Mouse (Mus musculus): ENCODE results near the gene Il10. TPM values are rescaled to one million over a fixed set of nuclear protein-coding genes. Genes with fewer than 3 reads are reported as not detected.

The Il10 gene
- polyA plus RNA-seq, 1 experiment from 2014 or later = not detected

DNA sequence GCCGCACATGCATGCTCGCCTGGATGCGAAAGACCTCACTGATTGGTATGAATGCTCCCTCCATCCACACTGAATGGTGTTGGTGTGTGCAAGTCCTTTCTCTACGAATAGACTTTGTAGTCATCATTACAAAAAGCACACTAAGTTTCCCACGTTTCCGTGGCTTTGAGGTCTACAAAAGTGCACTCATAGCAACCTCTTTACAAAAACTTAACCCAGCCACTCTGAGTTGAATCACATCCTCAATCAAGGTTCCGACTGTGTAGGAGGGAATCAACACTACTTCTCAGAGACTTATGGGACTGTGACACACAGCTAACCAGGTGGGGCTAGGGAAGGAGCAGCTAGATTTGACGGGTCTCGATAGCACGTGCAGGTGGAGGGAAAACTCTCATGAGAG lies 23.3 kb upstream of the Il10 start:
- DNase-seq (no peak), ATAC-seq (ENCODE audit: low FRiP score, low TSS enrichment) (no peak)
- H3K4me1 ChIP-seq (ENCODE audit: control insufficient read depth, insufficient read depth, low read length) = no peaks in the 10 kb centered on the region
- no peak overlapping the region for H3K9ac ChIP-seq (replicated peaks; ENCODE audit: low read length)
- H3K36me3 ChIP-seq (ENCODE audit: control insufficient read depth, insufficient read depth, low read length) = no peaks in the 10 kb centered on the region
- no peaks in the 10 kb centered on the region for H3K9me3 ChIP-seq (ENCODE audit: control insufficient read depth, low read length)
- H3K4me3 ChIP-seq (replicated peaks; ENCODE audit: low read depth, low read length) = no peak overlapping the region
- no peak overlapping the region for H3K27ac ChIP-seq (replicated peaks; ENCODE audit: low read depth, low read length)
- H3K4me2 ChIP-seq (ENCODE audit: low read length) = no peak overlapping the region
- no peaks in the 10 kb centered on the region for H3K27me3 ChIP-seq (ENCODE audit: control insufficient read depth, insufficient read depth, low read length)
- WGBS = 95% methylated on average over 10 of the region's 10 CpGs

DNA sequence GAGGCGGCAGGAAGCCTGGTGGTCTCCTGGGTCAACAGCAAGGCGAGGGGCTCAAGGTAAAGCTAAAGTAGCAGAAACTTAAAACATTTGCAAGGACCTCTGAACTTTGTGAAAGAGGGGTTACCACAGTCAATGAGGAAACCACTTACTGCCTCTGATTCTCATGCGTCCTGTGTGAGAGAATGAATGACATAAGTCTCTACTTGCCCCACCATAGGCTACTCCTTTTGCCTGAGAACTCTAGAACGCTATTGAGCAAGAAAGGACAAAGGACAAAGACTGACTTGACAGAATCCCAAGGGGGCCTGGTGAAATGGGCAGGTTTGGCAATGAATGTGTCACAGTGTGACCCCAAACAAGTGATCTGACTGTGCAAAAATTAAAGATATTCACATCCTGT lies 22.2 kb upstream of the Il10 start:
- WGBS = 84% methylated on average over 4 of the region's 4 CpGs
- no peaks in the 10 kb centered on the region for H3K4me1 ChIP-seq (ENCODE audit: control insufficient read depth, insufficient read depth, low read length)
- no peaks in the 10 kb centered on the region for H3K27me3 ChIP-seq (ENCODE audit: control insufficient read depth, insufficient read depth, low read length)
- H3K4me3 ChIP-seq (replicated peaks; ENCODE audit: low read depth, low read length) = no peak overlapping the region
- ATAC-seq (ENCODE audit: low FRiP score, low TSS enrichment) (no peak), DNase-seq (no peak)
- H3K27ac ChIP-seq (replicated peaks; ENCODE audit: low read depth, low read length) = no peak overlapping the region
- no peak overlapping the region for H3K9ac ChIP-seq (replicated peaks; ENCODE audit: low read length)
- H3K4me2 ChIP-seq (ENCODE audit: low read length) = no peak overlapping the region
- no peaks in the 10 kb centered on the region for H3K9me3 ChIP-seq (ENCODE audit: control insufficient read depth, low read length)
- H3K36me3 ChIP-seq (ENCODE audit: control insufficient read depth, insufficient read depth, low read length) = no peaks in the 10 kb centered on the region

DNA sequence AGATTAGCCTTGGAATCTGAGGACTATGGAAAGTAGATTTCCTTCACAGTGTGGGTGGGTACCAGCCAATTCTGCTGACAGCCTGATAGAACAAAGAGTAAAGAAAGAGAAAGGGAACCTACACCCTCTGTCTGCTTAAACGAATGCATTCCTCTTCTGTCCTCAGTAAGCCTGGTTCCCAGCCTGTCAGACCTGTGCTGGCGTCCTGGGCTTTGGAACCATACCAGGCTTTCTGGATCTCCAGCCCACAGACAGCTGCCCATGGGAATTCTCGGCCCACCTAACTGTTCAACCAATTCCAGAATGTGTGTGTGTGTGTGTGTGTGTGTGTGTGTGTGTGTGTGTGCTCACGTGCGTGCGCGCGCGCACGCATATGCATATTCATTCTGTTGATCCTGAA lies 21.3 kb upstream of the Il10 start:
- no peak overlapping the region for H3K4me2 ChIP-seq (ENCODE audit: low read length)
- H3K4me3 ChIP-seq (replicated peaks; ENCODE audit: low read depth, low read length) = no peak overlapping the region
- no peak overlapping the region for H3K27ac ChIP-seq (replicated peaks; ENCODE audit: low read depth, low read length)
- whole genome bisulfite sequencing = 94% methylated on average over 10 of the region's 10 CpGs
- no peaks in the 10 kb centered on the region for H3K27me3 ChIP-seq (ENCODE audit: control insufficient read depth, insufficient read depth, low read length)
- no peaks in the 10 kb centered on the region for H3K9me3 ChIP-seq (ENCODE audit: control insufficient read depth, low read length)
- H3K36me3 ChIP-seq (ENCODE audit: control insufficient read depth, insufficient read depth, low read length) = no peaks in the 10 kb centered on the region
- ATAC-seq (ENCODE audit: low FRiP score, low TSS enrichment) (no peak), DNase-seq (no peak)
- H3K4me1 ChIP-seq (ENCODE audit: control insufficient read depth, insufficient read depth, low read length) = no peaks in the 10 kb centered on the region
- no peak overlapping the region for H3K9ac ChIP-seq (replicated peaks; ENCODE audit: low read length)

DNA sequence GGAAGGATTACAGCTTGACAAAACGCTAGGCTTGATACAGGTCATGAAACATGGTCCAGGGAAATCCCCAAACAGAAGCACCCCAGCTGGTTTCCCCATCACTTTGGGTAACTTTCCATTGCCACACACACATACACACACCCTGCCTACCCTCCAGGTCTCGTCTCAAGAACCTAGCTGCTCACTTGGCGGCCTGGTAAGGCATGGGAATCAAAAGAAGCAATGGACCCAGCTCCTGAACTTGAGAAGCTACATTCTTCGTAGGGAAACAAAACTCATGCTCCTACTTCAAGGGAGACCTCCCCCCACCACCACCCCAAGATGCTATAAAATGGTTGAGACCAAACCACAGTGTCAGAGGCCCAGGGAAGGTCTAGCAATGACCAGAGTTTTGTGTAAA lies 19.9 kb upstream of the Il10 start:
- no peaks in the 10 kb centered on the region for H3K9me3 ChIP-seq (ENCODE audit: control insufficient read depth, low read length)
- H3K4me2 ChIP-seq (ENCODE audit: low read length) = no peak overlapping the region
- no peak for DNase-seq
- no peak overlapping the region for H3K9ac ChIP-seq (replicated peaks; ENCODE audit: low read length)
- H3K4me3 ChIP-seq (replicated peaks; ENCODE audit: low read depth, low read length) = no peak overlapping the region
- no peaks in the 10 kb centered on the region for H3K4me1 ChIP-seq (ENCODE audit: control insufficient read depth, insufficient read depth, low read length)
- no peak overlapping the region for H3K27ac ChIP-seq (replicated peaks; ENCODE audit: low read depth, low read length)
- WGBS = 87% methylated on average over 4 of the region's 4 CpGs
- no peaks in the 10 kb centered on the region for H3K27me3 ChIP-seq (ENCODE audit: control insufficient read depth, insufficient read depth, low read length)
- ATAC-seq (ENCODE audit: low FRiP score, low TSS enrichment) = no peak
- H3K36me3 ChIP-seq (ENCODE audit: control insufficient read depth, insufficient read depth, low read length) = no peaks in the 10 kb centered on the region

DNA sequence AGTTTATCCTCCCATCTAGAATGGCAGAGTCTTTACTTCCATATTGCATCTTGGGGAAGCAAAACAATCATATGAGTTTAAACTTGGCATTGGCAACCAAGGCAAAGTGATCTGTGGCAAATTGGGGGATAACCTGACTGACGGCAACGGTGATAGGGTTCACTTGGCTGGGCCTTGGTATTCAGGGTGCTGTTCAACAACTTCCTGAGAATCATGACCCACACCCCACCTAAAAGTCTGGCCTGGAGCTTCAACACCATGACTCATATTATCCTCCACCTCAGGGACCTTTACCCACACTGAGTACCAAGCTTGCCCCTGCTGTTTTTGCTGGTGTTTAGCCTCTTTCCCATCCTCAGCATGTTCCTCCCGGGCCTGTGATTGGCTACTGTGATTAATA lies 19.3 kb upstream of the Il10 start:
- Histone ChIP-seq H3K36me3 (ENCODE audit: control insufficient read depth, insufficient read depth, low read length) (no peaks in the 10 kb centered on the region), H3K4me2 (ENCODE audit: low read length) (no peak overlapping the region), H3K4me3 (replicated peaks; ENCODE audit: low read depth, low read length) (no peak overlapping the region), H3K9me3 (ENCODE audit: control insufficient read depth, low read length) (no peaks in the 10 kb centered on the region), H3K4me1 (ENCODE audit: control insufficient read depth, insufficient read depth, low read length) (no peaks in the 10 kb centered on the region), H3K27me3 (ENCODE audit: control insufficient read depth, insufficient read depth, low read length) (no peaks in the 10 kb centered on the region), H3K27ac (replicated peaks; ENCODE audit: low read depth, low read length) (no peak overlapping the region), H3K9ac (replicated peaks; ENCODE audit: low read length) (no peak overlapping the region)
- 86% methylated on average over 3 of the region's 3 CpGs for WGBS
- DNase-seq (no peak), ATAC-seq (ENCODE audit: low FRiP score, low TSS enrichment) (no peak)

DNA sequence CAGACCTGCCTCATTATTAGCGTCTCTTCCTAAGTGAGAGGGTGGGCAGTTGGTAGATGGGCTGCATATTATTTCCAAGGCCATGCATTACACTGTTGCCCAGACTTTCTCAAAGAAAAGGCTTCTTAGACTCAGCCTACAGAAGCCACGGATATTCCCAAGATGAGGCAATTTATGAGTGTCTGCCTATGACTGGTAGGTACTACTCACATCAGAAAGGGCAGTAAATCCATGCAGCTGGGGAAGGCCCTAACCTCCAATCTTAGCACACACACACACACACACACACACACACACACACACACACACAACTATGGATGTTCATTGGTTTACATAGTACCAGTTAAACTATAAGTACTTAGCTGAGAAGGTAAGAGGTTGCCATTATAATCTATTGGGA lies 17.1 kb upstream of the Il10 start:
- no peaks in the 10 kb centered on the region for H3K4me1 ChIP-seq (ENCODE audit: control insufficient read depth, insufficient read depth, low read length)
- 94% methylated on average over 2 of the region's 2 CpGs for WGBS
- H3K27me3 ChIP-seq (ENCODE audit: control insufficient read depth, insufficient read depth, low read length) = no peaks in the 10 kb centered on the region
- DNase-seq (no peak), ATAC-seq (ENCODE audit: low FRiP score, low TSS enrichment) (no peak)
- no peak overlapping the region for H3K9ac ChIP-seq (replicated peaks; ENCODE audit: low read length)
- no peak overlapping the region for H3K27ac ChIP-seq (replicated peaks; ENCODE audit: low read depth, low read length)
- H3K36me3 ChIP-seq (ENCODE audit: control insufficient read depth, insufficient read depth, low read length) = no peaks in the 10 kb centered on the region
- no peak overlapping the region for H3K4me2 ChIP-seq (ENCODE audit: low read length)
- H3K4me3 ChIP-seq (replicated peaks; ENCODE audit: low read depth, low read length) = no peak overlapping the region
- no peaks in the 10 kb centered on the region for H3K9me3 ChIP-seq (ENCODE audit: control insufficient read depth, low read length)

DNA sequence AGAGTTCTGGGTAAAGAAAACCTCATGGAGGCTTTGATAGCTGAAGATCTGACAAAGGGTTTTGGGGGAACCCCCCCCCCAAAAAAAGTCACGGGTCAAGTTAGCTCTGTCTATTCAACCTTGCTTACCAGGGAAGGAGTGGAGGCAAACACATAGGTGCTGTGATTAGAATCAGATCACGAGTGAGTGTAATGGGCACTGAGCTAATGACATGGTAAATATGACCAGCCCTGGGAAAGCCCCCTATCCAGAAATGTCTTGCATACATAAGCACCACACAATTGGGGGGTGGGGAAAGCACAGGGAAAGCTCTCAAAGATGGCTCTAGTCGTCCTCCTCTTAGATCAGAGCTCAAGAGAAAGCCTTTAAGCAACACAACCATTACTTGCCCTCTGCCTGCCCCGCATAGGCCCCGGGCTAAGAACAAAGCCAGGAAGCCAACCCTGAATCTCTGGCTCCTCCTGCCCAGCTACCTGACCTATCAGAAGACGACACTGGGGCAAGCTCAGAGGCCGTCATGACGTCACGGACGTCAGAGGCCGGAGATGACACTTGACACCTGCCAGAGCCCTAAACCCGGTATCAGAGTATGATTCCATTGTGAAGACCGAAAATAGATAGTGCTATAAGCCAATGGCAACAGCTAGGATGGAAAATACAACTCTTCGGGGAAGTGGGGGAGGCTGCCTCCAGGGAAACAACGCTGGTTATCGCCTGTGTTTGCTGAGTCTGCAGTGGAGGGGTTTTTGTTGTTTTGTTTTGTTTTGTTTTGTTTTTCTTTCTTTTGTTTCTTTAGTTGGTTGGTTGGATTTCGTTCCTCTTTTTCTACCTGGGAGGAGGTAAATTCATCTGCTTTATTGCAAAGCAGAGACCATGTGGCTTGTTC lies 16.4 kb upstream of the Il10 start:
- DNase-seq (no peak), ATAC-seq (ENCODE audit: low FRiP score, low TSS enrichment) (no peak)
- no peak overlapping the region for H3K27ac ChIP-seq (replicated peaks; ENCODE audit: low read depth, low read length)
- no peak overlapping the region for H3K4me2 ChIP-seq (ENCODE audit: low read length)
- no peaks in the 10 kb centered on the region for H3K4me1 ChIP-seq (ENCODE audit: control insufficient read depth, insufficient read depth, low read length)
- no peak overlapping the region for H3K9ac ChIP-seq (replicated peaks; ENCODE audit: low read length)
- no peaks in the 10 kb centered on the region for H3K9me3 ChIP-seq (ENCODE audit: control insufficient read depth, low read length)
- H3K36me3 ChIP-seq (ENCODE audit: control insufficient read depth, insufficient read depth, low read length) = no peaks in the 10 kb centered on the region
- no peaks in the 10 kb centered on the region for H3K27me3 ChIP-seq (ENCODE audit: control insufficient read depth, insufficient read depth, low read length)
- H3K4me3 ChIP-seq (replicated peaks; ENCODE audit: low read depth, low read length) = no peak overlapping the region
- WGBS = 69% methylated on average over 17 of the region's 17 CpGs

DNA sequence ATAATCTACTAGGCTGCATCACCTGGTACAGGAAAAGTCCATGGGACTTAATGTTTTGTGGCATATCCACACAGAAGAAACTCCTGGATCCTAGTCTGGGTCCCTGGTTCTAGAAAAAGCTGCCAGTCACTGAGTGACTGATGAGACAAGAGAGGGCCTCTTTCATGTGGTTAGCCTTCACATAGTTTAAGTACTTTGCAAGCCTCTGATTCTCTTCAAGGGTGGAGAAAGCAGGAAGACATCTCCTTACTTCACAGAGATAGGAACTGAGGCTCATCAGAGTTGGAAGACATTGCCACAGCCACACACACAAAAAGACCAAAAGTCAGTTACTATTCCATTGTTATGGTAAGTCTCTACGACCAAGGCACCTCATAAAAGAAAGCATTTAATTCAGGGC lies 13.6 kb upstream of the Il10 start:
- DNase-seq (no peak), ATAC-seq (ENCODE audit: low FRiP score, low TSS enrichment) (no peak)
- no peaks in the 10 kb centered on the region for H3K9me3 ChIP-seq (ENCODE audit: control insufficient read depth, low read length)
- no peaks in the 10 kb centered on the region for H3K36me3 ChIP-seq (ENCODE audit: control insufficient read depth, insufficient read depth, low read length)
- H3K27ac ChIP-seq (replicated peaks; ENCODE audit: low read depth, low read length) = no peak overlapping the region
- WGBS = 67% methylated on average over 1 of the region's 1 CpGs
- no peaks in the 10 kb centered on the region for H3K4me1 ChIP-seq (ENCODE audit: control insufficient read depth, insufficient read depth, low read length)
- no peak overlapping the region for H3K4me2 ChIP-seq (ENCODE audit: low read length)
- H3K27me3 ChIP-seq (ENCODE audit: control insufficient read depth, insufficient read depth, low read length) = no peaks in the 10 kb centered on the region
- no peak overlapping the region for H3K4me3 ChIP-seq (replicated peaks; ENCODE audit: low read depth, low read length)
- H3K9ac ChIP-seq (replicated peaks; ENCODE audit: low read length) = no peak overlapping the region

Data from midbrain, embryonic 14.5 days (tissue).